Mouse (Mus musculus): ENCODE results near the gene C2cd3.

- TF ChIP-seq CTCF (IDR thresholded peaks at IDR 0.05), result no peak
- no peak for TF ChIP-seq POLR2A (IDR thresholded peaks at IDR 0.05; ENCODE audit: insufficient read depth, low read depth, low read length)
Measured at GRCm38 (mm10) chr7:100496371-100496770, 124.3 kb downstream of the C2cd3 start.
